Mouse (Mus musculus) retina, postnatal 1 day (tissue): ENCODE measurements around the gene Gpr132.
"Not testable (repeated sequence)": the region's sequence is repeated elsewhere in the genome, so short reads cannot be mapped to it uniquely, and the experiment has no call there.

ENCODE experiments used
- DNase-seq: peaks from one replicate; pipeline ENCODE4 v3.0.0-alpha.2; 2012

The Gpr132 gene

GRCm38 (mm10) chr12:112850344-112850743 lies 17.7 kb downstream of the Gpr132 start:
- no peak for DNase-seq

GRCm38 (mm10) chr12:112849235-112850022 lies 18.6 kb downstream of the Gpr132 start:
- DNase-seq: peak; percentile 23

- no peak for DNase-seq
These were observed 20.1 kb downstream of the Gpr132 start for GRCm38 (mm10) chr12:112847880-112848279.

GRCm38 (mm10) chr12:112843803-112844202 lies 24.2 kb downstream of the Gpr132 start:
- peak; percentile 84 for DNase-seq

- DNase-seq: not testable (repeated sequence)
These were observed 25.9 kb downstream of the Gpr132 start for GRCm38 (mm10) chr12:112842128-112842527.

GRCm38 (mm10) chr12:112841338-112841892 lies 26.6 kb downstream of the Gpr132 start:
- not testable (repeated sequence) for DNase-seq

GRCm38 (mm10) chr12:112840209-112841086 lies 27.6 kb downstream of the Gpr132 start:
- DNase-seq: no peak

GRCm38 (mm10) chr12:112835046-112835445 lies 33.0 kb downstream of the Gpr132 start:
- no peak for DNase-seq

GRCm38 (mm10) chr12:112833527-112833926 lies 34.5 kb downstream of the Gpr132 start:
- no peak for DNase-seq

- no peak for DNase-seq
These were observed 35.6 kb downstream of the Gpr132 start for GRCm38 (mm10) chr12:112832411-112832810.

- DNase-seq: no peak
These were observed 37.5 kb downstream of the Gpr132 start for GRCm38 (mm10) chr12:112830570-112830969.

- DNase-seq: no peak
These were observed 37.9 kb downstream of the Gpr132 start for GRCm38 (mm10) chr12:112830141-112830540.

GRCm38 (mm10) chr12:112829244-112829864 lies 38.7 kb downstream of the Gpr132 start, which contains the start of gene Cdca4:
Gene Cdca4 (minus strand): TSS chr12:112829423.
- peak; percentile 98 for DNase-seq

- DNase-seq: no peak
These were observed 39.4 kb downstream of the Gpr132 start for GRCm38 (mm10) chr12:112828501-112829243.

- no peak for DNase-seq
These were observed 42.1 kb downstream of the Gpr132 start for GRCm38 (mm10) chr12:112825901-112826300.

GRCm38 (mm10) chr12:112823221-112823620 lies 44.8 kb downstream of the Gpr132 start:
- no peak for DNase-seq

GRCm38 (mm10) chr12:112822676-112823075 lies 45.4 kb downstream of the Gpr132 start:
- DNase-seq: no peak

GRCm38 (mm10) chr12:112821974-112822373 lies 46.1 kb downstream of the Gpr132 start:
- no peak for DNase-seq

- peak; percentile 60 for DNase-seq
These were observed 46.8 kb downstream of the Gpr132 start for GRCm38 (mm10) chr12:112821216-112821615.

GRCm38 (mm10) chr12:112820401-112820999 lies 47.5 kb downstream of the Gpr132 start:
- DNase-seq: no peak

- DNase-seq: no peak
These were observed 48.9 kb downstream of the Gpr132 start for GRCm38 (mm10) chr12:112819057-112819662.
